Mouse (Mus musculus): Measurements from ENCODE around the gene Atp8b5. TPM values are rescaled to one million over a fixed set of nuclear protein-coding genes. Genes with fewer than 3 reads are reported as not detected.

The Atp8b5 gene
- not detected for polyA plus RNA-seq (2017; shearing (Covaris generic))

GRCm38 (mm10) chr4:43266623-43267322, at the start of gene Atp8b5:
Gene Atp8b5 (plus strand): TSS chr4:43267159.

GRCm38 (mm10) chr4:43381408-43382154, 114.6 kb downstream of the Atp8b5 start, which contains the start of gene Rusc2:
Gene Rusc2 (plus strand): TSS chr4:43381979.

Other genes with a start within 250 kb of the Atp8b5 start
- 39.3 TPM for gene Pigo, start 241.3 kb upstream of the Atp8b5 start, polyA plus RNA-seq (2017; shearing (Covaris generic))
- gene Stoml2, start 235.4 kb upstream of the Atp8b5 start, polyA plus RNA-seq (2017; shearing (Covaris generic)) = 66.8 TPM
- gene Fam214b, start 220.9 kb upstream of the Atp8b5 start, polyA plus RNA-seq (2017; shearing (Covaris generic)) = 6.5 TPM
- 1.5 TPM for gene Unc13b, start 208.2 kb upstream of the Atp8b5 start, polyA plus RNA-seq (2017; shearing (Covaris generic))
- not detected for gene Rusc2, start 114.8 kb downstream of the Atp8b5 start, polyA plus RNA-seq (2017; shearing (Covaris generic))
- gene Fam166b, start 162.0 kb downstream of the Atp8b5 start, polyA plus RNA-seq (2017; shearing (Covaris generic)) = not detected
- 66.2 TPM for gene Tesk1, start 174.8 kb downstream of the Atp8b5 start, polyA plus RNA-seq (2017; shearing (Covaris generic))
- gene Cd72, start 187.5 kb downstream of the Atp8b5 start, polyA plus RNA-seq (2017; shearing (Covaris generic)) = 15.3 TPM
- 228 TPM for gene Sit1, start 216.6 kb downstream of the Atp8b5 start, polyA plus RNA-seq (2017; shearing (Covaris generic))
- 64.2 TPM for gene Ccdc107, start 225.7 kb downstream of the Atp8b5 start, polyA plus RNA-seq (2017; shearing (Covaris generic))
- gene Arhgef39, start 232.5 kb downstream of the Atp8b5 start, polyA plus RNA-seq (2017; shearing (Covaris generic)) = 4.8 TPM
- gene Car9, start 239.8 kb downstream of the Atp8b5 start, polyA plus RNA-seq (2017; shearing (Covaris generic)) = 0.67 TPM